Mouse (Mus musculus) hindbrain, embryonic 10.5 days (tissue): ENCODE measurements around the gene Pard3b. TPM values are rescaled to one million over a fixed set of nuclear protein-coding genes. Genes with fewer than 3 reads are reported as not detected.

ENCODE experiments used
- DNase-seq: peaks from one replicate; pipeline ENCODE4 v3.0.0-alpha.2; 2017; ENCODE audit warnings: low spot score
- H3K27ac ChIP-seq: fragments of 300-500 bp; sonication (generic); 2 replicates; pipeline ENCODE4 v1.5.1; 2016; ENCODE audit warnings: mild to moderate bottlenecking, moderate library complexity
- H3K27me3 ChIP-seq: fragments of 300-500 bp; sonication (generic); 2 replicates; pipeline ENCODE4 v1.6.1; 2016; ENCODE audit warnings: mild to moderate bottlenecking; ENCODE audit not compliant: poor library complexity, insufficient read depth, severe bottlenecking
- H3K36me3 ChIP-seq: fragments of 300-500 bp; sonication (generic); 2 replicates; pipeline ENCODE4 v1.6.1; 2016; ENCODE audit warnings: mild to moderate bottlenecking, moderate library complexity
- H3K4me1 ChIP-seq: fragments of 300-500 bp; sonication (generic); replicated peaks from 2 replicates; pipeline ENCODE4 v1.6.1; 2016; ENCODE audit warnings: mild to moderate bottlenecking
- H3K4me3 ChIP-seq: fragments of 300-500 bp; sonication (generic); 2 replicates; pipeline ENCODE4 v1.5.1; 2016; ENCODE audit warnings: mild to moderate bottlenecking, moderate library complexity
- H3K9me3 ChIP-seq: fragments of 300-500 bp; sonication (generic); 2 replicates; pipeline ENCODE4 v1.6.1; 2016; ENCODE audit warnings: mild to moderate bottlenecking, moderate library complexity
- WGBS: fragments of 180-500 bp; shearing (Covaris S2); methylation state at CpG from one replicate; pipeline ENCODE4 v1.1.7; 2016; 5-methylcytosine and 5-hydroxymethylcytosine counted together
- polyA plus RNA-seq: library from polyadenylated mRNA; unstranded; fragments of >200 nt; fragmentation: Nextera tagmentation; extraction: Ambion mirVana; gene quantifications from 2 replicates; pipeline ENCODE4 v1.2.1, GENCODE M21; 2016

Pard3b gene
- polyA plus RNA-seq, 1 experiment from 2014 or later = 12.7 TPM

- no peak overlapping the region for H3K27ac ChIP-seq
- 91% methylated on average over 2 of the region's 2 CpGs for WGBS
- no peaks in the 10 kb centered on the region for H3K9me3 ChIP-seq
- H3K4me3 ChIP-seq = no peak overlapping the region
- no peaks in the 10 kb centered on the region for H3K27me3 ChIP-seq
- no peak for DNase-seq
- no peaks in the 10 kb centered on the region for H3K4me1 ChIP-seq
- no peaks in the 10 kb centered on the region for H3K36me3 ChIP-seq
These were observed 985.5 kb downstream of the Pard3b start for GRCm38 (mm10) chr1:62624166-62624565.

- Histone ChIP-seq H3K36me3 (no peaks in the 10 kb centered on the region), H3K4me1 (no peaks in the 10 kb centered on the region), H3K27ac (no peak overlapping the region), H3K27me3 (no peaks in the 10 kb centered on the region), H3K9me3 (no peaks in the 10 kb centered on the region), H3K4me3 (no peak overlapping the region)
- DNase-seq = no peak
- 90% methylated on average over 6 of the region's 6 CpGs for WGBS
These were observed 986.2 kb downstream of the Pard3b start for GRCm38 (mm10) chr1:62624836-62625235.

GRCm38 (mm10) chr1:62625332-62625731 is 986.7 kb downstream of the Pard3b start:
- Histone ChIP-seq H3K9me3 (no peaks in the 10 kb centered on the region), H3K27me3 (no peaks in the 10 kb centered on the region), H3K4me3 (no peak overlapping the region), H3K36me3 (no peaks in the 10 kb centered on the region), H3K27ac (no peak overlapping the region), H3K4me1 (no peaks in the 10 kb centered on the region)
- WGBS = 88% methylated on average over 4 of the region's 4 CpGs
- no peak for DNase-seq

GRCm38 (mm10) chr1:62625819-62626505 is 987.3 kb downstream of the Pard3b start:
- no peaks in the 10 kb centered on the region for H3K4me1 ChIP-seq
- DNase-seq = no peak
- WGBS = 90% methylated on average over 10 of the region's 10 CpGs
- H3K4me3 ChIP-seq = no peak overlapping the region
- H3K27me3 ChIP-seq = no peaks in the 10 kb centered on the region
- H3K9me3 ChIP-seq = no peaks in the 10 kb centered on the region
- no peak overlapping the region for H3K27ac ChIP-seq
- no peaks in the 10 kb centered on the region for H3K36me3 ChIP-seq

- no peak for DNase-seq
- Histone ChIP-seq H3K27ac (no peak overlapping the region), H3K4me3 (no peak overlapping the region), H3K9me3 (no peaks in the 10 kb centered on the region), H3K36me3 (no peaks in the 10 kb centered on the region), H3K4me1 (peaks cover 9% of the 10 kb centered on the region; the same call in 1 of the 2 replicates), H3K27me3 (no peaks in the 10 kb centered on the region)
- WGBS = 85% methylated on average over 1 of the region's 1 CpGs
These were observed 991.3 kb downstream of the Pard3b start for GRCm38 (mm10) chr1:62629952-62630351.

- no peaks in the 10 kb centered on the region for H3K27me3 ChIP-seq
- peaks cover 19% of the 10 kb centered on the region for H3K4me1 ChIP-seq
- WGBS = 70% methylated on average over 10 of the region's 10 CpGs
These were observed 993.1 kb downstream of the Pard3b start for GRCm38 (mm10) chr1:62631511-62632305.

GRCm38 (mm10) chr1:62632886-62633285 is 994.3 kb downstream of the Pard3b start:
- WGBS = 88% methylated on average over 2 of the region's 2 CpGs
- no peaks in the 10 kb centered on the region for H3K9me3 ChIP-seq
- H3K27ac ChIP-seq = no peak overlapping the region
- peaks cover 20% of the 10 kb centered on the region for H3K4me1 ChIP-seq
- H3K27me3 ChIP-seq = no peaks in the 10 kb centered on the region
- DNase-seq = no peak
- H3K36me3 ChIP-seq = no peaks in the 10 kb centered on the region
- H3K4me3 ChIP-seq = no peak overlapping the region

More at GRCm38 (mm10) chr1:62631511-62632305, 993.1 kb downstream of the Pard3b start:
- no peak overlapping the region for H3K27ac ChIP-seq
- no peaks in the 10 kb centered on the region for H3K9me3 ChIP-seq
- no peaks in the 10 kb centered on the region for H3K36me3 ChIP-seq
- DNase-seq = no peak
- no peak overlapping the region for H3K4me3 ChIP-seq

GRCm38 (mm10) chr1:62635203-62635602 is 996.6 kb downstream of the Pard3b start:
- Histone ChIP-seq H3K27me3 (no peaks in the 10 kb centered on the region), H3K9me3 (no peaks in the 10 kb centered on the region), H3K4me1 (peaks cover 20% of the 10 kb centered on the region), H3K36me3 (no peaks in the 10 kb centered on the region), H3K4me3 (no peak overlapping the region), H3K27ac (no peak overlapping the region)
- WGBS = 73% methylated on average over 6 of the region's 6 CpGs
- DNase-seq = no peak

- no peak for DNase-seq
- no peaks in the 10 kb centered on the region for H3K9me3 ChIP-seq
- no peak overlapping the region for H3K27ac ChIP-seq
- H3K4me3 ChIP-seq = no peak overlapping the region
- WGBS = 91% methylated on average over 6 of the region's 6 CpGs
- H3K36me3 ChIP-seq = no peaks in the 10 kb centered on the region
- no peaks in the 10 kb centered on the region for H3K27me3 ChIP-seq
- H3K4me1 ChIP-seq = peaks cover 11% of the 10 kb centered on the region
These were observed 998.5 kb downstream of the Pard3b start for GRCm38 (mm10) chr1:62636906-62637673.

GRCm38 (mm10) chr1:62639012-62639411 is 1000.4 kb downstream of the Pard3b start:
- peaks cover 11% of the 10 kb centered on the region for H3K4me1 ChIP-seq
- no peak overlapping the region for H3K27ac ChIP-seq
- no peaks in the 10 kb centered on the region for H3K36me3 ChIP-seq
- DNase-seq = no peak
- H3K4me3 ChIP-seq = no peak overlapping the region
- H3K27me3 ChIP-seq = no peaks in the 10 kb centered on the region
- WGBS = 89% methylated on average over 11 of the region's 11 CpGs
- no peaks in the 10 kb centered on the region for H3K9me3 ChIP-seq

GRCm38 (mm10) chr1:62639440-62639839 is 1000.8 kb downstream of the Pard3b start:
- Histone ChIP-seq H3K9me3 (no peaks in the 10 kb centered on the region), H3K4me1 (peaks cover 11% of the 10 kb centered on the region), H3K27ac (no peak overlapping the region), H3K4me3 (no peak overlapping the region), H3K27me3 (no peaks in the 10 kb centered on the region), H3K36me3 (no peaks in the 10 kb centered on the region)
- no peak for DNase-seq
- 96% methylated on average over 4 of the region's 4 CpGs for WGBS

- Histone ChIP-seq H3K9me3 (no peaks in the 10 kb centered on the region), H3K4me3 (no peak overlapping the region), H3K36me3 (no peaks in the 10 kb centered on the region), H3K27ac (no peak overlapping the region), H3K27me3 (no peaks in the 10 kb centered on the region), H3K4me1 (peaks cover 20% of the 10 kb centered on the region)
- 89% methylated on average over 8 of the region's 8 CpGs for WGBS
- no peak for DNase-seq
These were observed 1006.1 kb downstream of the Pard3b start for GRCm38 (mm10) chr1:62644631-62645278.
